Mouse (Mus musculus): Measurements from ENCODE around the gene Pet100.

GRCm38 (mm10) chr8:3645804-3646203 is 24.5 kb downstream of the Pet100 start:
- no peak for TF ChIP-seq CTCF (IDR thresholded peaks at IDR 0.05; ENCODE audit: extremely low read depth, insufficient read depth, low read length)
- no peak for TF ChIP-seq POLR2A (IDR thresholded peaks at IDR 0.05; ENCODE audit: extremely low read depth, insufficient read depth, low read length)

Data from cortical plate, adult 2 months (tissue).